Mouse (Mus musculus) adipocyte (in vitro differentiated cells): ENCODE results near the gene Lrrc17.
"Not testable (repeated sequence)": the region's sequence is repeated elsewhere in the genome, so short reads cannot be mapped to it uniquely, and the experiment has no call there.

ENCODE experiments used
- DNase-seq: peaks from one replicate; pipeline ENCODE4 v3.0.0-alpha.2; 2016; ENCODE audit warnings: low spot score

The Lrrc17 gene

GRCm38 (mm10) chr5:21608311-21609304 lies 65.2 kb downstream of the Lrrc17 start:
- no peak for DNase-seq

DNA sequence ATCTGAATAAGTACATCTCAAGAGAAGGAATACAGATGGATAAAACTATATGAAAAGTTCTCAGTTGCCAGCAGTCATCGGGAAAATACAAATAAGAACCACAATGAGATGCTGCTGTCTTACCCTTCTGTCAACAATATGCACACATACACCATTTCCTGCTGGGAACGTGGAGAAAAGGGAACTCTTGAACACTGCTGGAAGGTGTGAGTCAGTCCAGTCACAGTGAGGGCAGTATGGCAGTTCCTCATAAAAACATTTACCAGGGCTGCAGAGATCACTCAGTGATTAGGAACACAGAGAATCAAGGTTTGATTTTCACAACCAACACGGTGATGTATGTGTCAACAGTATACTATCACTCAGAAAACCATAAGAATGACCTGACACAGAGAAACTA lies 67.6 kb downstream of the Lrrc17 start:
- no peak for DNase-seq

DNA sequence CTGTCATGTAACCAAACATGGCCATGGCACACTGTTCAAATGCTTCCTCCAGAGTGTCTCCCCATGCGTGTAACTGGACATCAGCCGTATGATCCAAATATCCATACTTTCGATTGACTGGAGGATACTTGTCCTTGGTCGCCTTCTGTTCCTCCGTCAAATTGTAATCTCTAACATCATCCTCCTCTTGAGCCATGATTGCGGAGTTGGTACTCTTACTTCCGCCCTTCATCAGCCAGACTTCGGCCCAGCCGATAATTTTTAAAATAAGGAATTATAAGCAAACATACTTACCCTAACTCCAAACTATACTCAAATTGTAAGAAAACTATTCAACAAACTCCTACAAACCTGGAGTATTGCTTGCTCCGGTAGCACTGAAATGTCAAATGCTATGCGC lies 70.9 kb downstream of the Lrrc17 start:
- DNase-seq = not testable (repeated sequence)

DNA sequence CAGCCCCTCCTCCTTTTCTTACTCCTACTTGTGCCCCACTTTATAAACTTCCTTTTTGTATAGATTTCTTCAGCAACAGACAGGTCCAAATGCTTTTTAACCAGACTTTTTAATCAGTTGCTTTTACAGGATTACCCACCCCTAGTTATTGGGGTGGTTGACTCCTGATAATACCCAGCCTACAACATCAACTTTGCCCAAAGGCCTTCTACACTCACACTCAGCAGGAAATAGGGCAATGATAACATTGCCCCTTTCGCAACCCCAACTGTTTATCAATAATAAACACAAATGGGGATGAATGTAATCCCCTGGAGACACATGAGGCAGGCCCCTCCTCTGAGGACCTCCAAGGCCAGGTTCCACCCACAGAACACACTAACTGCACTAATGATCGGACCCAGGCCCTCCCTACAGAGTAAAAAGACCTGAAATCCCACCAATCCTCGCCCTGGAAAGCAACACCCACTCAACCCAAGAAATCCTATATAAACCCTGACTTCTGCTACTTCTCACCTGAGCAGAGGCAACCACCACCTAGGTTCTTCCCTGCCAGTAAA lies 73.2 kb downstream of the Lrrc17 start:
- DNase-seq = no peak
